Mouse (Mus musculus): ENCODE data around the gene Tirap. TPM values are rescaled to one million over a fixed set of nuclear protein-coding genes. Genes with fewer than 3 reads are reported as not detected.

The Tirap gene
- total and polyA plus RNA-seq, 2 experiments from 2014 or later = 3.4 to 4.3 TPM

- DNase-seq (ENCODE audit: low spot score) (peak; percentile 100), ATAC-seq (ENCODE audit: low FRiP score) (peak; percentile 100)
- peak within 1 kb of the TSS; percentile 81 for H3K9ac ChIP-seq (replicated peaks; ENCODE audit: low read length, poor library complexity, severe bottlenecking)
- peaks cover 31% of the 10 kb centered on the region for H3K36me3 ChIP-seq (ENCODE audit: insufficient read depth, low read length)
- H3K27me3 ChIP-seq (ENCODE audit: insufficient read depth, low read length) = no peaks in the 10 kb centered on the region
- no peaks in the 10 kb centered on the region for H3K9me3 ChIP-seq (ENCODE audit: low read length)
- TF ChIP-seq CTCF (IDR thresholded peaks at IDR 0.05) = no peak
- peak within 1 kb of the TSS; percentile 90 for H3K4me2 ChIP-seq (ENCODE audit: low read depth, low read length, poor library complexity, severe bottlenecking)
- 1% methylated on average over 71 of the region's 72 CpGs for WGBS
- H3K4me1 ChIP-seq (ENCODE audit: insufficient read depth, low read length) = peaks cover 14% of the 10 kb centered on the region; the same call in 1 of the 2 replicates
- peak within 1 kb of the TSS; percentile 86 for H3K4me3 ChIP-seq (ENCODE audit: low read depth, low read length)
- peak within 1 kb of the TSS; percentile 90 for H3K27ac ChIP-seq (ENCODE audit: low read depth, low read length)
Measured at GRCm38 (mm10) chr9:35210542-35211474, 10.7 kb upstream of the Tirap start, which contains the start of gene Foxred1. TSS of gene Foxred1 (minus strand) at chr9:35211055.

- H3K27ac ChIP-seq (ENCODE audit: low read depth, low read length) = no peak overlapping the region
- H3K9me3 ChIP-seq (ENCODE audit: low read length) = no peaks in the 10 kb centered on the region
- peaks cover 7% of the 10 kb centered on the region; the same call in 1 of the 2 replicates for H3K4me1 ChIP-seq (ENCODE audit: insufficient read depth, low read length)
- H3K4me2 ChIP-seq (ENCODE audit: low read depth, low read length, poor library complexity, severe bottlenecking) = no peak overlapping the region
- no peak for ATAC-seq (ENCODE audit: low FRiP score)
- H3K36me3 ChIP-seq (ENCODE audit: insufficient read depth, low read length) = peaks cover 34% of the 10 kb centered on the region
- H3K9ac ChIP-seq (replicated peaks; ENCODE audit: low read length, poor library complexity, severe bottlenecking) = no peak overlapping the region
- no peak for DNase-seq (ENCODE audit: low spot score)
- no peaks in the 10 kb centered on the region for H3K27me3 ChIP-seq (ENCODE audit: insufficient read depth, low read length)
- 93% methylated on average over 2 of the region's 2 CpGs for WGBS
- TF ChIP-seq CTCF (IDR thresholded peaks at IDR 0.05) = no peak
- no peak overlapping the region for H3K4me3 ChIP-seq (ENCODE audit: low read depth, low read length)
Measured at GRCm38 (mm10) chr9:35204421-35204820, 4.3 kb upstream of the Tirap start.

GRCm38 (mm10) chr9:35203536-35203935 lies 3.4 kb upstream of the Tirap start:
- Histone ChIP-seq H3K9me3 (ENCODE audit: low read length) (no peaks in the 10 kb centered on the region), H3K4me1 (ENCODE audit: insufficient read depth, low read length) (peaks cover 7% of the 10 kb centered on the region; the same call in 1 of the 2 replicates), H3K27me3 (ENCODE audit: insufficient read depth, low read length) (no peaks in the 10 kb centered on the region), H3K9ac (replicated peaks; ENCODE audit: low read length, poor library complexity, severe bottlenecking) (no peak overlapping the region), H3K4me2 (ENCODE audit: low read depth, low read length, poor library complexity, severe bottlenecking) (no peak overlapping the region), H3K27ac (ENCODE audit: low read depth, low read length) (no peak overlapping the region), H3K4me3 (ENCODE audit: low read depth, low read length) (no peak overlapping the region), H3K36me3 (ENCODE audit: insufficient read depth, low read length) (peaks cover 34% of the 10 kb centered on the region)
- TF ChIP-seq CTCF (IDR thresholded peaks at IDR 0.05) = no peak
- WGBS = 66% methylated on average over 3 of the region's 3 CpGs
- DNase-seq (ENCODE audit: low spot score) (no peak), ATAC-seq (ENCODE audit: low FRiP score) (no peak)

GRCm38 (mm10) chr9:35200529-35201060 lies 504 bp upstream of the Tirap start:
- H3K9ac ChIP-seq (replicated peaks; ENCODE audit: low read length, poor library complexity, severe bottlenecking) = peak overlapping the region; percentile 44; the same call in 1 of the 2 replicates
- DNase-seq (ENCODE audit: low spot score) = peak; percentile 10
- no peak overlapping the region for H3K27ac ChIP-seq (ENCODE audit: low read depth, low read length)
- peak; percentile 7; the same call in 1 of the 2 replicates for TF ChIP-seq CTCF (IDR thresholded peaks at IDR 0.05)
- H3K4me1 ChIP-seq (ENCODE audit: insufficient read depth, low read length) = peaks cover 7% of the 10 kb centered on the region; the same call in 1 of the 2 replicates
- H3K9me3 ChIP-seq (ENCODE audit: low read length) = no peaks in the 10 kb centered on the region
- peak overlapping the region; percentile 45; the same call in 1 of the 2 replicates for H3K4me3 ChIP-seq (ENCODE audit: low read depth, low read length)
- peaks cover 12% of the 10 kb centered on the region for H3K36me3 ChIP-seq (ENCODE audit: insufficient read depth, low read length)
- no peak; the same call in 1 of the 2 replicates for ATAC-seq (ENCODE audit: low FRiP score)
- WGBS = 56% methylated on average over 9 of the region's 9 CpGs
- peak overlapping the region; percentile 87 for H3K4me2 ChIP-seq (ENCODE audit: low read depth, low read length, poor library complexity, severe bottlenecking)
- no peaks in the 10 kb centered on the region for H3K27me3 ChIP-seq (ENCODE audit: insufficient read depth, low read length)

GRCm38 (mm10) chr9:35198945-35199771 lies 933 bp downstream of the Tirap start:
- peaks cover 7% of the 10 kb centered on the region; the same call in 1 of the 2 replicates for H3K4me1 ChIP-seq (ENCODE audit: insufficient read depth, low read length)
- TF ChIP-seq CTCF (IDR thresholded peaks at IDR 0.05) = no peak
- H3K36me3 ChIP-seq (ENCODE audit: insufficient read depth, low read length) = no peaks in the 10 kb centered on the region; the same call in 1 of the 2 replicates
- H3K27ac ChIP-seq (ENCODE audit: low read depth, low read length) = no peak overlapping the region
- no peaks in the 10 kb centered on the region for H3K27me3 ChIP-seq (ENCODE audit: insufficient read depth, low read length)
- DNase-seq (ENCODE audit: low spot score) (peak; percentile 3), ATAC-seq (ENCODE audit: low FRiP score) (peak; percentile 41)
- H3K9ac ChIP-seq (replicated peaks; ENCODE audit: low read length, poor library complexity, severe bottlenecking) = peak overlapping the region; percentile 44
- peak overlapping the region; percentile 45 for H3K4me3 ChIP-seq (ENCODE audit: low read depth, low read length)
- 26% methylated on average over 18 of the region's 18 CpGs for WGBS
- H3K9me3 ChIP-seq (ENCODE audit: low read length) = no peaks in the 10 kb centered on the region
- peak overlapping the region; percentile 87 for H3K4me2 ChIP-seq (ENCODE audit: low read depth, low read length, poor library complexity, severe bottlenecking)

Data from midbrain, postnatal 0 days (tissue).